Mouse (Mus musculus) lung, postnatal 0 days (tissue): ENCODE results near the gene Nup62.

Experiments
- CTCF ChIP-seq: IDR thresholded peaks from 2 replicates; pipeline ENCODE4 v1.5.1; 2016; ENCODE audit warnings: antibody characterized with exemption, mild to moderate bottlenecking
- EP300 ChIP-seq: IDR thresholded peaks from 2 replicates; pipeline ENCODE4 v1.6.1; 2016; ENCODE audit warnings: antibody characterized with exemption, mild to moderate bottlenecking, control low read depth

GRCm38 (mm10) chr7:44792781-44793180, 23.1 kb upstream of the Nup62 start:
- no peak for TF ChIP-seq CTCF
- no peak for TF ChIP-seq EP300
